ENCODE assay signal across 9 mouse cellular contexts in genomic region chr2:59162285-59162600, GRCm38 (mm10). TPM values are rescaled to one million over a fixed set of nuclear protein-coding genes. Genes with fewer than 3 reads are reported as not detected.
DNase-seq lines count a peak whose midpoint lies in the region; ATAC-seq and TF ChIP-seq lines count a peak whose summit lies in the region.
"Had no signal": no experiment of that assay in that cellular context is flagged by ENCODE, and none has a peak within 500 bp of the region (broad histone marks: within the 10 kb centered on the region; RNA-seq: fewer than 3 reads in every experiment).

No protein-coding gene starts in this region.

- peak overlapping the region; percentile 86 for H3K9ac ChIP-seq in forebrain, embryonic 11.5 days (ENCODE audit: low read length)
- H3K9ac ChIP-seq in limb, embryonic 11.5 days (ENCODE audit: low read length) = peak overlapping the region; percentile 78
- H3K9ac ChIP-seq in neural tube, embryonic 15.5 days (replicated peaks) = peak overlapping the region; percentile 84

- H3K36me3 ChIP-seq in forebrain, embryonic 11.5 days (ENCODE audit: control insufficient read depth, insufficient read depth, low read length) = no peaks in the 10 kb centered on the region
- no peaks in the 10 kb centered on the region for H3K36me3 ChIP-seq in limb, embryonic 11.5 days (ENCODE audit: control insufficient read depth, insufficient read depth, low read length)
- H3K36me3 ChIP-seq in neural tube, embryonic 15.5 days = no peaks in the 10 kb centered on the region

- DNase-seq in lung, adult 2 months = no peak
- DNase-seq in lung, postnatal 14 days = no peak
- no peak for DNase-seq in forebrain, embryonic 11.5 days (ENCODE audit: low spot score)
- peak; percentile 21 for DNase-seq in limb, embryonic 11.5 days (ENCODE audit: low spot score)
- no peak for DNase-seq in ovary, postnatal 10 days (ENCODE audit: low spot score)
- DNase-seq in adrenal gland, adult 8-10 months = no peak

- H3K4me1 ChIP-seq in lung, adult 2 months (ENCODE audit: control insufficient read depth, insufficient read depth, low read length) = peaks cover 10% of the 10 kb centered on the region; the same call in 1 of the 2 replicates
- H3K4me1 ChIP-seq in forebrain, embryonic 11.5 days (replicated peaks; ENCODE audit: control insufficient read depth, insufficient read depth, low read length) = peaks cover 3% of the 10 kb centered on the region; the same call in 1 of the 2 replicates
- H3K4me1 ChIP-seq in limb, embryonic 11.5 days (ENCODE audit: control insufficient read depth, insufficient read depth, low read length) = peaks cover 6% of the 10 kb centered on the region
- H3K4me1 ChIP-seq in neural tube, embryonic 15.5 days = peaks cover 23% of the 10 kb centered on the region

- peak overlapping the region; percentile 71 for H3K4me3 ChIP-seq in lung, adult 2 months (replicated peaks; ENCODE audit: extremely low read depth, low read depth, low read length)
- peak overlapping the region; percentile 90 for H3K4me3 ChIP-seq in forebrain, embryonic 11.5 days (ENCODE audit: low read depth, low read length)
- peak overlapping the region; percentile 89 for H3K4me3 ChIP-seq in limb, embryonic 11.5 days (ENCODE audit: low read depth, low read length)
- peak overlapping the region; percentile 98 for H3K4me3 ChIP-seq in neural tube, embryonic 15.5 days (replicated peaks)

- H3K27ac ChIP-seq in forebrain, embryonic 11.5 days (ENCODE audit: low read depth, low read length) = no peak overlapping the region
- H3K27ac ChIP-seq in limb, embryonic 11.5 days (replicated peaks; ENCODE audit: low read depth, low read length) = no peak overlapping the region
- H3K27ac ChIP-seq in neural tube, embryonic 15.5 days (replicated peaks) = peak overlapping the region; percentile 92

- H3K9me3 ChIP-seq in forebrain, embryonic 11.5 days (ENCODE audit: control insufficient read depth, low read length) = no peaks in the 10 kb centered on the region
- no peaks in the 10 kb centered on the region for H3K9me3 ChIP-seq in limb, embryonic 11.5 days (ENCODE audit: control insufficient read depth, low read length)
- no peaks in the 10 kb centered on the region for H3K9me3 ChIP-seq in neural tube, embryonic 15.5 days (replicated peaks)

- WGBS in lung, adult 2 months = 21% methylated on average over 8 of the region's 8 CpGs
- whole genome bisulfite sequencing in forebrain, embryonic 11.5 days = 43% methylated on average over 8 of the region's 8 CpGs
- WGBS in limb, embryonic 11.5 days = 49% methylated on average over 8 of the region's 8 CpGs
- 26% methylated on average over 8 of the region's 8 CpGs for WGBS in neural tube, embryonic 15.5 days

- no peak for ATAC-seq in forebrain, embryonic 11.5 days (replicated peaks; ENCODE audit: low FRiP score)
- no peak for ATAC-seq in limb, embryonic 11.5 days (ENCODE audit: insufficient number of reproducible peaks, low FRiP score, low TSS enrichment, low read depth)
- no peak for ATAC-seq in neural tube, embryonic 15.5 days (ENCODE audit: low FRiP score)
- ATAC-seq in megakaryocyte progenitor cell, adult 5-6 weeks (replicated peaks; ENCODE audit: poor library complexity) = no peak

- no peak for TF ChIP-seq CTCF in lung, adult 2 months (IDR thresholded peaks at IDR 0.05; ENCODE audit: insufficient read depth, low read length)

- no peaks in the 10 kb centered on the region for H3K27me3 ChIP-seq in forebrain, embryonic 11.5 days (ENCODE audit: control insufficient read depth, insufficient read depth, low read length)
- no peaks in the 10 kb centered on the region for H3K27me3 ChIP-seq in limb, embryonic 11.5 days (ENCODE audit: control insufficient read depth, insufficient read depth, low read length)
- no peaks in the 10 kb centered on the region for H3K27me3 ChIP-seq in neural tube, embryonic 15.5 days (replicated peaks)

- H3K4me2 ChIP-seq in forebrain, embryonic 11.5 days (ENCODE audit: low read depth, low read length, severe bottlenecking) = peak overlapping the region; percentile 78
- H3K4me2 ChIP-seq in limb, embryonic 11.5 days (ENCODE audit: low read depth, severe bottlenecking) = peak overlapping the region; percentile 88
- H3K4me2 ChIP-seq in neural tube, embryonic 15.5 days = peak overlapping the region; percentile 87

- TF ChIP-seq POLR2A in lung, adult 2 months (IDR thresholded peaks at IDR 0.05; ENCODE audit: borderline replicate concordance, extremely low read depth, low read depth, low read length) = no peak

RNA-seq across cellular contexts. Expression of gene Pkp4, which starts 1.6 kb away (rescaled TPM):
- polyA plus RNA-seq in lung, adult 2 months (2012; rRNA removed) = 76.2 and 81.6 TPM in 2 replicates
- polyA plus RNA-seq in forebrain, embryonic 11.5 days (2014; fragmentation: Nextera tagmentation; extraction: Ambion mirVana) = 24.5 and 26.1 TPM in 2 replicates
- 18.0 and 18.8 TPM in 2 replicates for polyA plus RNA-seq in limb, embryonic 11.5 days (2014; fragmentation: Nextera tagmentation; extraction: Ambion mirVana)
- 24.6 and 27.1 TPM in 2 replicates for polyA plus RNA-seq in neural tube, embryonic 15.5 days (2015; fragmentation: Nextera tagmentation; extraction: Ambion mirVana)
- total RNA-seq in megakaryocyte progenitor cell, adult 5-6 weeks (2015) = 12.6 and 22.2 TPM in 2 replicates
- total RNA-seq in megakaryocyte progenitor cell, adult 5-6 weeks (2017) = 14.3 and 18.8 TPM in 2 replicates
- total RNA-seq in adrenal gland, adult 8-10 months (2022) = 10 to 100 TPM; 40.7 to 55.5 (median 45.6) TPM

RNA-seq across cellular contexts. Expression of gene Ccdc148, which starts 1.8 kb away (rescaled TPM):
- polyA plus RNA-seq in lung, adult 2 months (2012; rRNA removed) = 0.09 and 0.15 TPM in 2 replicates
- polyA plus RNA-seq in forebrain, embryonic 11.5 days (2014; fragmentation: Nextera tagmentation; extraction: Ambion mirVana) = 0.64 and 0.68 TPM in 2 replicates
- 0.28 and 0.43 TPM in 2 replicates for polyA plus RNA-seq in limb, embryonic 11.5 days (2014; fragmentation: Nextera tagmentation; extraction: Ambion mirVana)
- 5.6 and 6.3 TPM in 2 replicates for polyA plus RNA-seq in neural tube, embryonic 15.5 days (2015; fragmentation: Nextera tagmentation; extraction: Ambion mirVana)
- total RNA-seq in megakaryocyte progenitor cell, adult 5-6 weeks (2015) = 0.10 and 0.15 TPM in 2 replicates
- total RNA-seq in megakaryocyte progenitor cell, adult 5-6 weeks (2017) = not detected in 2 replicates
- 1 to 10 TPM; 1.1 to 2.9 (median 2.2) TPM for total RNA-seq in adrenal gland, adult 8-10 months (2022)
- total RNA-seq: granulocyte monocyte progenitor cell, adult 5-6 weeks had no signal
